Mouse (Mus musculus) midbrain, postnatal 0 days (tissue): Measurements from ENCODE around the gene Rbp2. TPM values are rescaled to one million over a fixed set of nuclear protein-coding genes. Genes with fewer than 3 reads are reported as not detected.

Experiments used
- ATAC-seq: fragments of 200-750 bp; cut with Nextera tagmentation; 2 replicates; pipeline ENCODE4 v1.8.0; 2017; ENCODE audit warnings: moderate number of reproducible peaks, mild to moderate bottlenecking, moderate TSS enrichment, moderate library complexity; ENCODE audit not compliant: low FRiP score
- DNase-seq: peaks from one replicate; pipeline ENCODE4 v3.0.0-alpha.2; 2015; ENCODE audit warnings: low spot score
- H3K27ac ChIP-seq: fragments of 300-500 bp; sonication (generic); 2 replicates; pipeline ENCODE4 v1.5.1; 2014; ENCODE audit warnings: low read depth, mild to moderate bottlenecking, low read length, mixed read lengths
- H3K27me3 ChIP-seq: fragments of 300-500 bp; sonication (generic); 2 replicates; pipeline ENCODE4 v1.6.1; 2014; ENCODE audit warnings: low read length, control low read depth, mixed read lengths; ENCODE audit not compliant: insufficient read depth
- H3K36me3 ChIP-seq: fragments of 300-500 bp; sonication (generic); 2 replicates; pipeline ENCODE4 v1.6.1; 2014; ENCODE audit warnings: low read length, control low read depth, mixed read lengths; ENCODE audit not compliant: insufficient read depth
- H3K4me1 ChIP-seq: fragments of 300-500 bp; sonication (generic); 2 replicates; pipeline ENCODE4 v1.6.1; 2014; ENCODE audit warnings: mild to moderate bottlenecking, control low read depth, antibody characterized with exemption, low read length, mixed read lengths; ENCODE audit not compliant: insufficient read depth
- H3K4me2 ChIP-seq: fragments of 300-500 bp; sonication (generic); 2 replicates; pipeline ENCODE4 v1.6.1; 2014; ENCODE audit warnings: low read depth, mild to moderate bottlenecking, low read length, mixed read lengths; ENCODE audit not compliant: poor library complexity, severe bottlenecking
- H3K4me3 ChIP-seq: fragments of 300-500 bp; sonication (generic); 2 replicates; pipeline ENCODE4 v1.5.1; 2014; ENCODE audit warnings: low read depth, mild to moderate bottlenecking, low read length, moderate library complexity
- H3K9ac ChIP-seq: fragments of 300-500 bp; sonication (generic); replicated peaks from 2 replicates; pipeline ENCODE4 v1.6.1; 2014; ENCODE audit warnings: mild to moderate bottlenecking, low read length, moderate library complexity, mixed read lengths; ENCODE audit not compliant: poor library complexity, severe bottlenecking
- H3K9me3 ChIP-seq: fragments of 300-500 bp; sonication (generic); 2 replicates; pipeline ENCODE4 v1.6.1; 2016; ENCODE audit warnings: low read length, control low read depth
- CTCF ChIP-seq: IDR thresholded peaks from 2 replicates; pipeline ENCODE4 v1.5.1; 2016; ENCODE audit warnings: antibody characterized with exemption, mild to moderate bottlenecking
- WGBS: fragments of 180-500 bp; shearing (Covaris S2); extraction: QIAGEN DNeasy Blood & Tissue Kit; methylation state at CpG from one replicate; pipeline ENCODE4 v1.1.7; 2014; 5-methylcytosine and 5-hydroxymethylcytosine counted together
- polyA plus RNA-seq: library from polyadenylated mRNA; unstranded; fragments of >200 nt; fragmentation: Nextera tagmentation; extraction: Ambion mirVana; gene quantifications from 2 replicates; pipeline ENCODE4 v1.2.1, GENCODE M21; 2015
- total RNA-seq: library from RNA; depleted of rRNA; stranded (reverse); fragments of >200 nt; gene quantifications from 2 replicates; pipeline ENCODE4 v1.2.3, GENCODE M21; 2014; rRNA removed

The Rbp2 gene
- total and polyA plus RNA-seq, 2 experiments from 2014 or later = 0.32 TPM; not detected in 1

DNA sequence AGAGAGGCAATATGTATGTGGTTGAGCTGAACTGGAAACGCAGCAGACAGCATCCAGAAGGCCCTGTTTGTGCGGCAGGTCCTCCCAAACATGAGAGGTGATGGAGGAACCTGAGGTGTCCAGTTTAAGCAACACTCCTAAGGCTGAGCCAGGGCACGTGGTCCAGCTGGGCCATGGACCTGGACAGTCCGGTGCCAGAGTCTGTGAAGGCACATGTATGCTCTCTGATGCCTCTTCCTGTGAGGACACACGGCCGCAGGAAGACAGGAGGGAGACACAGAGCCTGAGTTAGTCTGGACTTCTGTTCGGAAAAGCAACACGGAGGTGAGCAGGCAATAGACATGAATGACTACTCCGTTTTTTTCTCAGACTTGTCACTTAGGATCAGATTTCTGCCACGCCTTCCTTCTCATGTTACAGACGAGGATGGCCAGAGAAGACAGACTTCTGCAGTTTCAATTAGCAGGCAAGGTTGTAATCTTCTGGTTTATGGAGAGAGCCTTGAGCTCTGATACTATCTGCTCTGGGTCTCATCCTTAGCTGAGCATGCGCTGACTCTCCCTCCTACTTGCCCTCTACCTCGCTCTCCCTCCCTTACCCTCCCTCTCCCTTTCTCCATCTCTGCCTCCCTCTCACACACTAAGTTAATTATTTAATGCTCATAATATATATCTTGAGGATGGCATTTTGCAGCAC is 52.2 kb downstream of the Rbp2 start:
- no peak; the same call in 1 of the 2 replicates for TF ChIP-seq CTCF
- H3K36me3 ChIP-seq = no peaks in the 10 kb centered on the region
- peak overlapping the region; percentile 34 for H3K4me2 ChIP-seq
- no peaks in the 10 kb centered on the region for H3K4me1 ChIP-seq
- H3K9ac ChIP-seq = no peak overlapping the region
- DNase-seq (peak; percentile 9), ATAC-seq (peak; percentile 58; the same call in 1 of the 2 replicates)
- H3K27ac ChIP-seq = no peak overlapping the region
- H3K4me3 ChIP-seq = no peak overlapping the region
- H3K9me3 ChIP-seq = no peaks in the 10 kb centered on the region
- no peaks in the 10 kb centered on the region for H3K27me3 ChIP-seq
- 43% methylated on average over 13 of the region's 13 CpGs for WGBS

- 4% methylated on average over 13 of the region's 13 CpGs for WGBS
- no peak overlapping the region for H3K27ac ChIP-seq
- no peaks in the 10 kb centered on the region for H3K9me3 ChIP-seq
- no peaks in the 10 kb centered on the region for H3K36me3 ChIP-seq
- H3K4me2 ChIP-seq = peak overlapping the region; percentile 34
- no peaks in the 10 kb centered on the region for H3K4me1 ChIP-seq
- H3K9ac ChIP-seq = no peak overlapping the region
- H3K27me3 ChIP-seq = no peaks in the 10 kb centered on the region
- peak; percentile 97 for TF ChIP-seq CTCF
- H3K4me3 ChIP-seq = no peak overlapping the region
- ATAC-seq = peak; percentile 76
- DNase-seq = peak; percentile 93
These were observed 52.9 kb downstream of the Rbp2 start for GRCm38 (mm10) chr9:98538713-98539360.

DNA sequence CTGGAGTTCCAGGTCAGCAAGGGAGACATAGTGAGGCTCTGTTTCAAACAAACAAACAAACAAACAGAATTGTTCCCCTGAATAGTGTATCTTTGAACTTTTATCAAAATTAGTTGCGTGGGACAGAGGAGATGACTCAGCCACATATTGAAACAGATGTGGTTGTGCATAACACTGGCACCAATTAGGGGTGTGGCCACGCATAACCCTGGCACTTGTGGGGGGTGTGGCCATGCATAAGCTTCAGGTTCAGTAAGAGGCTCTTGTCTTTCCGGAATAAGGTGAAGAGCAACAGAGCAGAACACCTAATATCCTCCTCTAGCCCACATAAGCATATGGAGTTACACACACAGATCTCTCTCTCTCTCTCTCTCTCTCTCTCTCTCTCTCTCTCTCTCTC is 58.1 kb downstream of the Rbp2 start:
- Histone ChIP-seq H3K36me3 (no peaks in the 10 kb centered on the region), H3K9ac (no peak overlapping the region), H3K4me1 (no peaks in the 10 kb centered on the region), H3K9me3 (no peaks in the 10 kb centered on the region), H3K4me2 (no peak overlapping the region), H3K27ac (no peak overlapping the region), H3K4me3 (no peak overlapping the region), H3K27me3 (no peaks in the 10 kb centered on the region)
- 85% methylated on average over 3 of the region's 3 CpGs for WGBS
- no peak for TF ChIP-seq CTCF
- ATAC-seq = no peak
- DNase-seq = no peak

Other genes starting within 250 kb of the Rbp2 start
- gene Nmnat3, start 198.7 kb upstream of the Rbp2 start, total RNA-seq = 0.88 and 1.6 TPM in 2 replicates
- 1.0 and 1.5 TPM in 2 replicates for gene Nmnat3, start 198.7 kb upstream of the Rbp2 start, polyA plus RNA-seq
- 10.5 and 11.5 TPM in 2 replicates for gene Rbp1, start 63.2 kb upstream of the Rbp2 start, total RNA-seq
- 27.6 and 30.0 TPM in 2 replicates for gene Rbp1, start 63.2 kb upstream of the Rbp2 start, polyA plus RNA-seq
- 67.5 and 85.5 TPM in 2 replicates for gene Copb2, start 77.6 kb downstream of the Rbp2 start, total RNA-seq
- gene Copb2, start 77.6 kb downstream of the Rbp2 start, polyA plus RNA-seq = 93.9 and 97.5 TPM in 2 replicates
- 60.6 and 70.2 TPM in 2 replicates for gene Mrps22, start 115.5 kb downstream of the Rbp2 start, total RNA-seq
- gene Mrps22, start 115.5 kb downstream of the Rbp2 start, polyA plus RNA-seq = 46.3 and 47.7 TPM in 2 replicates